Mouse (Mus musculus): ENCODE measurements around the gene Ott. TPM values are rescaled to one million over a fixed set of nuclear protein-coding genes. Genes with fewer than 3 reads are reported as not detected.
"Not testable (repeated sequence)": the region's sequence is repeated elsewhere in the genome, so short reads cannot be mapped to it uniquely, and the experiment has no call there.

The Ott gene
- not detected in 2 replicates for polyA plus RNA-seq (2015; fragmentation: Nextera tagmentation; extraction: Ambion mirVana)

DNA sequence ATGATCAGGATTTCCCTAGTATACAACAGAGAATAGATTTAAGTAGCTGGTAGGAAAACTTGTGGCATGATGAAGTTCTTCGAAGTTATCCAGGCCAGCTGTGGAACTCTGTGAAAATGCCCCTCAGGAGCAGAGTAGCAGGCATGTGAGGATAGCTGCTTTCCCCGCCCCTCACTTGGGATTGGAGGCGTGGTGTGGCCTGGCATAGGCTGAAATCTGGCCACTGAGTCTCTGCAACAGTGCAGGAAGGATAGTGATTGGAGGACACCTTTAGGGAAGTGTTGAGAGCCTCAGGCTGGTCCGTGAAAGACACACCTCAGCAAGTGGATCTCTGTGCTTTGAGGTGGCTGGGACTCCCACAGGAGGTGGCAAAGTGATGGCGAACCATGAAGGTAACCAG, at the start of gene Ott:
TSS of gene Ott (plus strand) at position 301 of the 400 bp plus-strand sequence.
- not testable (repeated sequence) for H3K9ac ChIP-seq; H3K4me1 ChIP-seq; ATAC-seq (ENCODE audit: insufficient read depth, low FRiP score, low read depth); H3K4me2 ChIP-seq; H3K9me3 ChIP-seq; H3K27ac ChIP-seq; H3K36me3 ChIP-seq; H3K27me3 ChIP-seq (replicated peaks); H3K4me3 ChIP-seq (replicated peaks)
- WGBS = no CpG with 5 or more reads among the region's 5 CpGs

Other genes with a start within 250 kb of the Ott start
- not detected in 2 replicates for gene Luzp4, start 216.6 kb upstream of the Ott start, polyA plus RNA-seq (2015; fragmentation: Nextera tagmentation; extraction: Ambion mirVana)
- gene Gm15093, start 198.1 kb downstream of the Ott start, polyA plus RNA-seq (2015; fragmentation: Nextera tagmentation; extraction: Ambion mirVana) = not detected in 2 replicates